Mouse (Mus musculus): Measurements from ENCODE around the gene Ppp2r2d.

DNA sequence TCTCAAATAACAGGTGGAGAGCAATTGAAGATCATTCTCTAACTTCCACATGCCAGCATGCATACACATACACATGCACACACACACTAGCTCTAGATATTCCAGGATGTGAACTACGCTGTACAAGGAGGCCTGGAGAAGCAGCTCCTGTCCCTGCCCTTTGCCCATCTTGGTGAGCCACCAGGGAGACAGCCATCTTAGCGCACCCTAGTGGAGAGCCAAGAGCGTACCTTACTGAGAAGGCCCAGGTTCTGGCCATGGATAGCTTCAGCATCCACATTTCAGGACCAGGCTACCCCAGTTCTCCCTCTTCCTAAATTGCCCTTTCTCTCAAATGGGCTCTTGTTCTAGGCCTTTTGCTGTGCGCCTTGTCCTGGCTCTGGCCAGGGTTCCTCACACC lies 27.6 kb upstream of the Ppp2r2d start:
- peak; percentile 40 for TF ChIP-seq CTCF (IDR thresholded peaks at IDR 0.05; ENCODE audit: low read depth)
- no peak for TF ChIP-seq EP300 (IDR thresholded peaks at IDR 0.05; ENCODE audit: low read depth)

Measured in liver, postnatal 0 days (tissue).